Comparison of ENCODE assay signal across 8 mouse cellular contexts in genomic region chr2:44956232-44956631, GRCm38 (mm10). TPM values are rescaled to one million over a fixed set of nuclear protein-coding genes. Genes with fewer than 3 reads are reported as not detected.
DNase-seq lines count a peak whose midpoint lies in the region; ATAC-seq and TF ChIP-seq lines count a peak whose summit lies in the region.

No protein-coding gene starts in this region.

- H3K9ac ChIP-seq in forebrain, postnatal 0 days = no peak overlapping the region
- no peak overlapping the region for H3K9ac ChIP-seq in forebrain, embryonic 14.5 days (ENCODE audit: low read length)
- no peak overlapping the region for H3K9ac ChIP-seq in limb, embryonic 14.5 days (ENCODE audit: low read depth, low read length, severe bottlenecking)
- no peak overlapping the region for H3K9ac ChIP-seq in intestine, embryonic 15.5 days
- no peak overlapping the region for H3K9ac ChIP-seq in stomach, embryonic 14.5 days (replicated peaks; ENCODE audit: low read depth, low read length)

- H3K36me3 ChIP-seq in forebrain, postnatal 0 days (ENCODE audit: insufficient read depth) = no peaks in the 10 kb centered on the region
- H3K36me3 ChIP-seq in forebrain, embryonic 14.5 days (ENCODE audit: control insufficient read depth, insufficient read depth, low read length) = no peaks in the 10 kb centered on the region
- H3K36me3 ChIP-seq in limb, embryonic 14.5 days (ENCODE audit: control insufficient read depth, insufficient read depth, low read length) = no peaks in the 10 kb centered on the region
- H3K36me3 ChIP-seq in limb, embryonic 10.5 days = no peaks in the 10 kb centered on the region
- H3K36me3 ChIP-seq in intestine, embryonic 15.5 days = no peaks in the 10 kb centered on the region
- H3K36me3 ChIP-seq in stomach, embryonic 14.5 days (ENCODE audit: control insufficient read depth, insufficient read depth, low read length) = no peaks in the 10 kb centered on the region

- no peak overlapping the region for H3K4me3 ChIP-seq in forebrain, postnatal 0 days (ENCODE audit: low read depth, low read length)
- no peak overlapping the region for H3K4me3 ChIP-seq in forebrain, embryonic 14.5 days (ENCODE audit: low read depth, low read length)
- H3K4me3 ChIP-seq in limb, embryonic 14.5 days (replicated peaks; ENCODE audit: low read length) = no peak overlapping the region
- H3K4me3 ChIP-seq in limb, embryonic 10.5 days = no peak overlapping the region
- no peak overlapping the region for H3K4me3 ChIP-seq in intestine, embryonic 15.5 days (replicated peaks)
- H3K4me3 ChIP-seq in stomach, embryonic 14.5 days (ENCODE audit: low read depth, low read length) = no peak overlapping the region

- no peaks in the 10 kb centered on the region for H3K4me1 ChIP-seq in forebrain, postnatal 0 days (ENCODE audit: insufficient read depth)
- no peaks in the 10 kb centered on the region for H3K4me1 ChIP-seq in forebrain, embryonic 14.5 days (ENCODE audit: control insufficient read depth, insufficient read depth, low read length)
- 0 out of 2 replicates have a peak, but pooled peaks cover 3% of the 10 kb centered on the region for H3K4me1 ChIP-seq in limb, embryonic 14.5 days (ENCODE audit: control insufficient read depth, insufficient read depth, low read length)
- H3K4me1 ChIP-seq in limb, embryonic 10.5 days = peaks cover 11% of the 10 kb centered on the region
- H3K4me1 ChIP-seq in intestine, embryonic 15.5 days (replicated peaks) = 0 out of 2 replicates have a peak, but pooled peaks cover 3% of the 10 kb centered on the region
- H3K4me1 ChIP-seq in stomach, embryonic 14.5 days (ENCODE audit: control insufficient read depth, insufficient read depth, low read length) = no peaks in the 10 kb centered on the region

- no peak for DNase-seq in forebrain, postnatal 0 days
- DNase-seq in forebrain, embryonic 14.5 days (ENCODE audit: low spot score) = no peak
- peak; percentile 20 for DNase-seq in limb, embryonic 14.5 days (ENCODE audit: low spot score)
- no peak for DNase-seq in limb, embryonic 10.5 days (ENCODE audit: low spot score)
- DNase-seq in urinary bladder, adult 18-20 months (ENCODE audit: low spot score in 2 of 2) = no peak
- DNase-seq in thymus, postnatal 14 days = no peak

- H3K27ac ChIP-seq in forebrain, postnatal 0 days (ENCODE audit: low read depth, low read length) = no peak overlapping the region
- H3K27ac ChIP-seq in forebrain, embryonic 14.5 days (ENCODE audit: low read depth, low read length) = no peak overlapping the region
- H3K27ac ChIP-seq in limb, embryonic 14.5 days (replicated peaks; ENCODE audit: low read depth, low read length) = no peak overlapping the region
- no peak overlapping the region for H3K27ac ChIP-seq in limb, embryonic 10.5 days
- H3K27ac ChIP-seq in intestine, embryonic 15.5 days = 0 out of 2 replicates have a peak overlapping the region, but pooled peaks have one; percentile 25
- H3K27ac ChIP-seq in stomach, embryonic 14.5 days (ENCODE audit: low read length) = peak overlapping the region; percentile 53; the same call in 1 of the 2 replicates

- no peak for TF ChIP-seq POLR2A in limb, embryonic 14.5 days (IDR thresholded peaks at IDR 0.05; ENCODE audit: borderline replicate concordance, extremely low read depth, insufficient read depth, insufficient read length)

- no peak for TF ChIP-seq CTCF in forebrain, postnatal 0 days (IDR thresholded peaks at IDR 0.05; ENCODE audit: low read depth)

- no peaks in the 10 kb centered on the region for H3K9me3 ChIP-seq in forebrain, postnatal 0 days (ENCODE audit: low read length)
- no peaks in the 10 kb centered on the region for H3K9me3 ChIP-seq in forebrain, embryonic 14.5 days (replicated peaks; ENCODE audit: control insufficient read depth, low read length)
- H3K9me3 ChIP-seq in limb, embryonic 14.5 days (ENCODE audit: control insufficient read depth, low read length) = no peaks in the 10 kb centered on the region
- H3K9me3 ChIP-seq in limb, embryonic 10.5 days (replicated peaks) = no peaks in the 10 kb centered on the region
- no peaks in the 10 kb centered on the region for H3K9me3 ChIP-seq in intestine, embryonic 15.5 days
- no peaks in the 10 kb centered on the region for H3K9me3 ChIP-seq in stomach, embryonic 14.5 days (ENCODE audit: control insufficient read depth, low read depth, low read length)

- 62% methylated on average over 3 of the region's 3 CpGs for WGBS in forebrain, postnatal 0 days
- WGBS in forebrain, embryonic 14.5 days = 76% methylated on average over 3 of the region's 3 CpGs
- 59% methylated on average over 3 of the region's 3 CpGs for WGBS in limb, embryonic 14.5 days
- WGBS in limb, embryonic 10.5 days = 62% methylated on average over 3 of the region's 3 CpGs
- WGBS in intestine, embryonic 15.5 days = 46% methylated on average over 3 of the region's 3 CpGs
- WGBS in stomach, embryonic 14.5 days = 33% methylated on average over 3 of the region's 3 CpGs

- H3K4me2 ChIP-seq in forebrain, postnatal 0 days (ENCODE audit: low read depth) = no peak overlapping the region
- H3K4me2 ChIP-seq in forebrain, embryonic 14.5 days (ENCODE audit: low read length) = no peak overlapping the region
- no peak overlapping the region for H3K4me2 ChIP-seq in limb, embryonic 14.5 days (replicated peaks; ENCODE audit: low read depth, low read length, severe bottlenecking)
- H3K4me2 ChIP-seq in intestine, embryonic 15.5 days (replicated peaks) = no peak overlapping the region
- no peak overlapping the region for H3K4me2 ChIP-seq in stomach, embryonic 14.5 days (replicated peaks; ENCODE audit: low read depth, low read length)

- H3K27me3 ChIP-seq in forebrain, postnatal 0 days (ENCODE audit: insufficient read depth, low read length) = no peaks in the 10 kb centered on the region
- no peaks in the 10 kb centered on the region for H3K27me3 ChIP-seq in forebrain, embryonic 14.5 days (replicated peaks; ENCODE audit: control insufficient read depth, insufficient read depth, low read length)
- H3K27me3 ChIP-seq in limb, embryonic 14.5 days (ENCODE audit: control insufficient read depth, insufficient read depth, low read length) = no peaks in the 10 kb centered on the region
- H3K27me3 ChIP-seq in limb, embryonic 10.5 days (ENCODE audit: low read depth, poor library complexity, severe bottlenecking) = no peaks in the 10 kb centered on the region
- no peaks in the 10 kb centered on the region for H3K27me3 ChIP-seq in intestine, embryonic 15.5 days (replicated peaks)
- no peaks in the 10 kb centered on the region for H3K27me3 ChIP-seq in stomach, embryonic 14.5 days (ENCODE audit: control insufficient read depth, insufficient read depth, low read length)

- ATAC-seq in forebrain, postnatal 0 days = 0 out of 2 replicates have a peak, but pooled peaks have one; percentile 36
- no peak for ATAC-seq in forebrain, embryonic 14.5 days
- no peak for ATAC-seq in limb, embryonic 14.5 days (ENCODE audit: low FRiP score, low read depth)
- ATAC-seq in intestine, embryonic 15.5 days = peak; percentile 49; the same call in 1 of the 2 replicates
- ATAC-seq in stomach, embryonic 14.5 days (ENCODE audit: insufficient number of reproducible peaks, insufficient read depth, low FRiP score, low read depth) = no peak

RNA-seq across cellular contexts. Expression of gene Gtdc1, which starts 28.8 kb away (rescaled TPM):
- total RNA-seq in forebrain, postnatal 0 days (2014; rRNA removed) = 77.0 and 86.0 TPM in 2 replicates
- 20.2 and 30.7 TPM in 2 replicates for polyA plus RNA-seq in forebrain, postnatal 0 days (2015; fragmentation: Nextera tagmentation; extraction: Ambion mirVana)
- polyA plus RNA-seq in forebrain, embryonic 14.5 days (2014; fragmentation: Nextera tagmentation; extraction: Ambion mirVana) = 20.6 and 32.0 TPM in 2 replicates
- polyA plus RNA-seq in limb, embryonic 14.5 days (2012; rRNA removed) = 22.9 and 23.7 TPM in 2 replicates
- 14.3 and 25.0 TPM in 2 replicates for polyA plus RNA-seq in limb, embryonic 14.5 days (2014; fragmentation: Nextera tagmentation; extraction: Ambion mirVana)
- polyA plus RNA-seq in limb, embryonic 10.5 days (2016; fragmentation: Nextera tagmentation; extraction: Ambion mirVana) = 7.6 and 9.8 TPM in 2 replicates
- 8.8 and 10.2 TPM in 2 replicates for polyA plus RNA-seq in intestine, embryonic 15.5 days (2015; fragmentation: Nextera tagmentation; extraction: Ambion mirVana)
- polyA plus RNA-seq in stomach, embryonic 14.5 days (2014; fragmentation: Nextera tagmentation; extraction: Ambion mirVana) = 15.9 and 16.1 TPM in 2 replicates

Comparison
In these comparisons a context has a peak if more than half of its experiments do, and no peak if none do; other contexts are left out.
1. ATAC-seq: peak in forebrain, postnatal 0 days (single experiment) and intestine, embryonic 15.5 days (single experiment); none in forebrain, embryonic 14.5 days (single experiment), limb, embryonic 14.5 days (single experiment) and stomach, embryonic 14.5 days (single experiment).
2. H3K27ac ChIP-seq: peak in intestine, embryonic 15.5 days (single experiment) and stomach, embryonic 14.5 days (single experiment); none in forebrain, postnatal 0 days (single experiment), forebrain, embryonic 14.5 days (single experiment), limb, embryonic 14.5 days (single experiment) and limb, embryonic 10.5 days (single experiment).